Mouse (Mus musculus) cerebellum, adult 2 months (tissue): ENCODE results near the gene Tbl1xr1.

Experiments used
- CTCF ChIP-seq: fragments of 200-500 bp; IDR thresholded peaks from 2 replicates; pipeline ENCODE4 v1.5.1; 2011; ENCODE audit warnings: low read depth, mild to moderate bottlenecking, control low read depth, low read length, moderate library complexity, borderline replicate concordance; ENCODE audit not compliant: insufficient read depth
- POLR2A ChIP-seq: fragments of 200-500 bp; IDR thresholded peaks from 2 replicates; pipeline ENCODE4 v1.6.1; 2011; ENCODE audit warnings: low read length, control low read depth, borderline replicate concordance; ENCODE audit not compliant: insufficient read depth

- TF ChIP-seq CTCF = no peak
- no peak for TF ChIP-seq POLR2A
These were observed 97.8 kb downstream of the Tbl1xr1 start for GRCm38 (mm10) chr3:22174232-22174631.
